Mouse (Mus musculus): ENCODE measurements at regions not wholly inside any gene's neighbourhood (a gene's known extent, or its start where the extent isn't known, plus 50 kb on each side); places are given as distances from the start of the nearest gene placed in this dataset.

GRCm38 (mm10) chr2:128433553-128434081 lies 157.4 kb upstream of the Spdye4c start:
- TF ChIP-seq CTCF (IDR thresholded peaks at IDR 0.05; ENCODE audit: low read depth) (no peak), EP300 (IDR thresholded peaks at IDR 0.05; ENCODE audit: low read depth) (no peak)
- Histone ChIP-seq H3K27ac (no peak overlapping the region), H3K4me1 (replicated peaks; ENCODE audit: control insufficient read depth in 2 of 2, insufficient read depth in 2 of 2, low read length in 1 of 2) (peaks cover 0 to 5% of the 10 kb centered on the region in 2 experiments; a peak in 3 of 4 replicates), H3K27me3 (ENCODE audit: control insufficient read depth, insufficient read depth, low read length) (peaks cover 2% of the 10 kb centered on the region; the same call in 1 of the 2 replicates), H3K9ac (replicated peaks) (no peak overlapping the region), H3K4me3 (ENCODE audit: insufficient read depth in 1 of 2, low read depth in 2 of 2, low read length in 2 of 2) (no peak overlapping the region), H3K4me2 (ENCODE audit: low read depth) (no peak overlapping the region), H3K9me3 (ENCODE audit: control insufficient read depth, low read length) (no peaks in the 10 kb centered on the region), H3K36me3 (replicated peaks; ENCODE audit: control insufficient read depth, insufficient read depth, low read depth) (no peaks in the 10 kb centered on the region)
- no peak for DNase-seq (ENCODE audit: low read depth in 3 of 3, low spot score in 3 of 3)
- ATAC-seq (ENCODE audit: insufficient read depth): no peak
- 57% methylated on average over 9 of the region's 9 CpGs for WGBS (ENCODE audit: insufficient replicate concordance)

DNA sequence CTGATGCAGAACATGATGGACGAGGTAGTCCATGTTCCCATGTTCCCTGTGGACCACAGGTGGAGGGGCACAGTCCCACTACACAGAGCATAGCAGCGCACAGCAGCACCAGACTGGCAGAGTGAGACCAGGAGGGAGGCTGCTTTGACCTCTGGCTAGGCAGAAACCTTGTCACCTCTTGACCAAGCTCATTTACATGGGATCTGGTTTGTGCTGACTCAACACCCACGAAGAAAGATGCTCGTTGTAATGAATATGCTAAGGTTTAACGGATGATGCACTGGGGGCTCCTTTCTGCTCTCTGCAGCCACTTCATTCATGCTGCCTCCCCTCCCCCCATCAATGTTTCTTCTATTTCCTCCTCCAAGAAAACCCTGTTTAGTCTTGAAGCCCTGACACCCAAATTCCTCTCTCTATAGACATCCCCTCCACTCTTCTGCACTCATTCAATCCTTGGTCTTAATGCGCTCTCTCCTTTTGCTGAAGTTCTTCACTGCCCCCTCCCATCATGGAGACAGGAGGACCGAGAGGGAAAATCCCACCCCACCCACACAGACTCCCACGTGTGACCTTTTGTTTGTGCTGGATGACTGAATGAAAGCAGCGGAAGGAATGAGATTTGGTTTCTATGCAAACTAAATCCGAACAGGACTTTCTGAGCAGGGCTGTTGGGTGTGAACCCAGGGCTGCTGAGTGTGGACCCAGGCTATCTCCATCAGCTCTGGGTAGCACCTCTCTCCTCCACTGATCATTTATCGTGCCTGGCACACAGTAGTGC lies 156.6 kb upstream of the Spdye4c start:
- H3K27ac ChIP-seq: no peak overlapping the region
- H3K4me1 ChIP-seq (replicated peaks; ENCODE audit: control insufficient read depth in 2 of 2, insufficient read depth in 2 of 2, low read length in 1 of 2): peaks cover 0 to 5% of the 10 kb centered on the region in 2 experiments; a peak in 3 of 4 replicates
- TF ChIP-seq EP300 (IDR thresholded peaks at IDR 0.05; ENCODE audit: low read depth) (no peak), CTCF (IDR thresholded peaks at IDR 0.05; ENCODE audit: low read depth) (no peak)
- H3K4me2 ChIP-seq (ENCODE audit: low read depth): no peak overlapping the region
- DNase-seq (ENCODE audit: low read depth in 3 of 3, low spot score in 3 of 3): no peak
- no peaks in the 10 kb centered on the region for H3K9me3 ChIP-seq (ENCODE audit: control insufficient read depth, low read length)
- H3K9ac ChIP-seq (replicated peaks): no peak overlapping the region
- H3K36me3 ChIP-seq (replicated peaks; ENCODE audit: control insufficient read depth, insufficient read depth, low read depth): no peaks in the 10 kb centered on the region
- 50% methylated on average over 11 of the region's 11 CpGs for WGBS (ENCODE audit: insufficient replicate concordance)
- ATAC-seq (ENCODE audit: insufficient read depth): no peak
- no peaks in the 10 kb centered on the region for H3K27me3 ChIP-seq (ENCODE audit: control insufficient read depth, insufficient read depth, low read length)
- no peak overlapping the region for H3K4me3 ChIP-seq (ENCODE audit: insufficient read depth in 1 of 2, low read depth in 2 of 2, low read length in 2 of 2)

DNA sequence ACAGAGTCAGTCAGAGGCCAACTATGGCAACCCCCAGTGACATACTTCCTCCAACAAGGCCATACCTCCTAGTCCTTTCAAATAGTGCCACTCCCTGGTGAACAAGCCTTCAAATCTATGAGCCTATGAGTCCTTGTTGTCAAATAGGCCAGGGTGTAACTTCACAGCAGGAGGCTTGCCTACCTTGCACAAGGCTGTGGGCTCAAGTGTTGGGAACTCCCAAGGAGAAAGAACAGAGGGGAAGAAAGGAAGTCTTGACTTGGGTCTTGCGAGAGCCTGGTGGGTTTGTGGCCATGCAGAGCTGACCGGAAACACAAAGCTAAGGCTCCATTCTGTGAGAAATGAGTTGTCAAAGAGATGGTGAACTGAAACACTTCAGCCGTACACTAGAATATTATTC lies 154.6 kb upstream of the Spdye4c start:
- Histone ChIP-seq H3K4me3 (ENCODE audit: insufficient read depth in 1 of 2, low read depth in 2 of 2, low read length in 2 of 2) (no peak overlapping the region), H3K27ac (no peak overlapping the region), H3K9ac (replicated peaks) (no peak overlapping the region), H3K9me3 (ENCODE audit: control insufficient read depth, low read length) (no peaks in the 10 kb centered on the region), H3K4me2 (ENCODE audit: low read depth) (no peak overlapping the region), H3K4me1 (replicated peaks; ENCODE audit: control insufficient read depth in 2 of 2, insufficient read depth in 2 of 2, low read length in 1 of 2) (peaks cover 0 to 5% of the 10 kb centered on the region in 2 experiments; a peak in 2 of 4 replicates), H3K27me3 (ENCODE audit: control insufficient read depth, insufficient read depth, low read length) (no peaks in the 10 kb centered on the region), H3K36me3 (replicated peaks; ENCODE audit: control insufficient read depth, insufficient read depth, low read depth) (no peaks in the 10 kb centered on the region)
- ATAC-seq (ENCODE audit: insufficient read depth) (no peak), DNase-seq (ENCODE audit: low read depth in 3 of 3, low spot score in 3 of 3) (no peak)
- TF ChIP-seq EP300 (IDR thresholded peaks at IDR 0.05; ENCODE audit: low read depth) (no peak), CTCF (IDR thresholded peaks at IDR 0.05; ENCODE audit: low read depth) (no peak)
- 80% methylated on average over 3 of the region's 3 CpGs for WGBS (ENCODE audit: insufficient replicate concordance)

DNA sequence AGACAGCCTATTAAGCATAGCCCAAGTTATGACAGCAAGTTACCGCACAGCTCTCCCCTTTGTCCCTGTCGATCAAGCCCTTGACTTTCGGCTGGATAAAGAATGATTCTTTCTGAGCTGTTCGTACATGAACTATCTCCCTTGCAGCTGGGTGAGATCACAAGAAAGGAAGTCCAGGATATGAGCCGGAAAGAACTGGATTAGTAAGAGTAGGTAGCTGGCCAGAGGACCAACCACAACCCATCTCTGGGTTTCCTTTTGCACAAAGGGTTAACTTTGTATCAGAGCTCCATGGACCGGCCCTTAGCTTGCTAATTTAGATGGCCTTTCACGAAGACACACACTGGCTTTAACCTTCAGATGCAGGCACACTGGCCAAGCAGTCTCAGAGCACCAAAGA lies 153.3 kb upstream of the Spdye4c start:
- Histone ChIP-seq H3K4me1 (replicated peaks; ENCODE audit: control insufficient read depth in 2 of 2, insufficient read depth in 2 of 2, low read length in 1 of 2) (peaks cover 0 to 5% of the 10 kb centered on the region in 2 experiments; a peak in 2 of 4 replicates), H3K27me3 (ENCODE audit: control insufficient read depth, insufficient read depth, low read length) (no peaks in the 10 kb centered on the region), H3K4me2 (ENCODE audit: low read depth) (no peak overlapping the region), H3K27ac (no peak overlapping the region), H3K36me3 (replicated peaks; ENCODE audit: control insufficient read depth, insufficient read depth, low read depth) (no peaks in the 10 kb centered on the region), H3K4me3 (ENCODE audit: insufficient read depth in 1 of 2, low read depth in 2 of 2, low read length in 2 of 2) (no peak overlapping the region), H3K9ac (replicated peaks) (no peak overlapping the region), H3K9me3 (ENCODE audit: control insufficient read depth, low read length) (no peaks in the 10 kb centered on the region)
- 31% methylated on average over 7 of the region's 7 CpGs for WGBS (ENCODE audit: insufficient replicate concordance)
- no peak for DNase-seq (ENCODE audit: low read depth in 3 of 3, low spot score in 3 of 3)
- no peak for TF ChIP-seq EP300 (IDR thresholded peaks at IDR 0.05; ENCODE audit: low read depth)
- ATAC-seq (ENCODE audit: insufficient read depth): no peak

GRCm38 (mm10) chr2:128438161-128438822 lies 152.7 kb upstream of the Spdye4c start:
- TF ChIP-seq EP300 (IDR thresholded peaks at IDR 0.05; ENCODE audit: low read depth): no peak
- Histone ChIP-seq H3K9me3 (ENCODE audit: control insufficient read depth, low read length) (no peaks in the 10 kb centered on the region), H3K4me2 (ENCODE audit: low read depth) (no peak overlapping the region), H3K9ac (replicated peaks) (no peak overlapping the region), H3K4me1 (replicated peaks; ENCODE audit: control insufficient read depth in 2 of 2, insufficient read depth in 2 of 2, low read length in 1 of 2) (peaks cover 0 to 5% of the 10 kb centered on the region in 2 experiments; a peak in 2 of 4 replicates), H3K4me3 (ENCODE audit: insufficient read depth in 1 of 2, low read depth in 2 of 2, low read length in 2 of 2) (no peak overlapping the region), H3K36me3 (replicated peaks; ENCODE audit: control insufficient read depth, insufficient read depth, low read depth) (no peaks in the 10 kb centered on the region), H3K27me3 (ENCODE audit: control insufficient read depth, insufficient read depth, low read length) (no peaks in the 10 kb centered on the region), H3K27ac (no peak overlapping the region)
- ATAC-seq (ENCODE audit: insufficient read depth): no peak
- 61% methylated on average over 12 of the region's 12 CpGs for WGBS (ENCODE audit: insufficient replicate concordance)
- no peak for DNase-seq (ENCODE audit: low read depth in 3 of 3, low spot score in 3 of 3)

Measured in liver, embryonic 14.5 days (tissue).